Mouse (Mus musculus): Measurements from ENCODE around the gene Krt84. TPM values are rescaled to one million over a fixed set of nuclear protein-coding genes. Genes with fewer than 3 reads are reported as not detected.

Gene Krt84
- not detected for polyA plus RNA-seq (2015; fragmentation: Illumina TruSeq; extraction: RNeasy Lipid Tissue Mini Kit (QIAGEN cat#74804); ENCODE audit: insufficient read depth, low replicate concordance)

DNA sequence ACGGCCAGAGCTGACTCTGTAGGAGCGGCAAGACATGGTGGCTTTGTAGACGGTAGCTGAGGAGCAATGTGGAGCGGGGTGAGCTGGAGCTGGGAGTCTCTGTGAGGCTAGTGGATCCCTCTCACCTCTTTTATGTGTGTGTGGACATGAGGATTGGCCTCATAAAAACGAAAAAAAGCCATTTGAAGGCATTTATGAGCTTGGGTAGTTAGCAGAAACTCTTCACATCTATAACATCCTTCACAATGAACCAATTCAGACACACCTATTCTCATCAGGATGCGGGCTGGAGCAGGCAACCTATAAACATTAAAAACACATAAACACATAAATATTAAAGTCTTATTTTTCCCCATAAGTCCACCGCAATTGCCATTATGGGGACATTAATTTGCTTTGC lies at the start of gene Krt84:
Gene Krt84, minus strand, starts transcription at position 101 of the 400 bp plus-strand sequence.

DNA sequence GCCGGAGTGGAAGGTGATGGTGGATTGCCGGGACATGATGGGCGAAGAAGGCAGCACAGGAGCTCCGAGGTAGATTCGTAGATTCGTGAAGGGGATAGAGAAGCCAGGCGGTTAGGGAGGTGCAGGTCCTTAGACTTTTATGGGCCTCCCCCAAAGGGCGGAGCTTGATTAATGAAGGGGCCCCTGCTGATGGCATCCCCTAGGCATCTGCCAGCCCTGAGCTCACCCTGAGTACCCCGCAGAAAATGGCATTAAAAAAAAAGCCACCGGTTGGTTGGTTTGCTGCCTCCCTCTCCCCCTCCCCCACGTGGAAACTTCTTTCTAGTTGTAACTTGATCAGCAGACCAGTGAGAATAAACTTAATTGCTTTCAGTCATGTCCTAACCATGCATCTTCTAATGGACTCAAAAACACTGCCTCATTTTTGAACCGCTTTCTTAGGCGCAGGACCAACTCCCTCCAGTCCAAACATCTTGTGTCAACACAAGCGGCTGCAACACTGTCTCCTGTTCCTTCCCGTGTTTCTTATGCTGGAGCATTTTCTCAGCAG lies 41.3 kb upstream of the Krt84 start, which contains the start of gene Krt75:
Gene Krt75, minus strand, starts transcription at position 109 of the 550 bp plus-strand sequence.

DNA sequence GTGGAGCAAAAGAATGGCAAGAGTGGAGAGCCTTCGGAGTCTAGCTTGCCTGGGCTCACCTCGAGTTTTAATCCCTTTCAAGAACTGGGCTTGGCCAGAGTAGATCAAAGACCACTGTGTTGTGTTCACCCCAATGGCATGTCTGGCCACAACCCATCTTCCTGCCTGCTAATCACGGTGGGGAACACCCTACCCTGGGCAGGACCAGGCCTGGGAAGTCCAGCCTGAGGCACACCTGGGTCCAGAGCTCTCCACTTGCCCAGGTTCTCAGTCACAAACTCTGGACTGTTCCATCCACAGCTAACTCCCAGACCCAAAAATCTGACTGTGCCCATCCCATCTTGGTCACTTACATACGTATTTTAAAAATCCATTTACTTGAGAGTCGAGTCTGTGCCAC lies 30.2 kb upstream of the Krt84 start, which contains the start of gene Krt90:
Gene Krt90, minus strand, starts transcription at position 101 of the 400 bp plus-strand sequence.

DNA sequence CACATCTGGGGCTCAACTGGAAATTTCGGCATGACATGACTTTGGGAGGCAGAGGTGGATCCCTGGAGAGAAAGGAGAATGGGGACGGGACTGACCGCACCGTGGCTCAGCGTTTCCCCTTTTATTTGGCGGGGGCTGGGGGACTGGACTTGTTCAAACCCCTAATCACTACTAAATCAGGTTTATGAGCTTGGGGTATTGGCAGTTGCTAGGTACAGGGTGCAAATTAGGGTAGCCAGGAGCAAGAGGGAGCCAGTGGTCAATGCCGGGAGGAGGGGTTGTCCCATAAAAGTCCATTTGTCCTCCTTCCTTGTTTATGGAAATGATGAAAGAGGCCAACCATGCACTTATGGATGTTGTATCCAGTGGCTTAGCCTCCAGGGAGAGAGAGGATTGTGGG lies 17.9 kb upstream of the Krt84 start, which contains the start of gene Krt82:
Gene Krt82, minus strand, starts transcription at position 101 of the 400 bp plus-strand sequence.

DNA sequence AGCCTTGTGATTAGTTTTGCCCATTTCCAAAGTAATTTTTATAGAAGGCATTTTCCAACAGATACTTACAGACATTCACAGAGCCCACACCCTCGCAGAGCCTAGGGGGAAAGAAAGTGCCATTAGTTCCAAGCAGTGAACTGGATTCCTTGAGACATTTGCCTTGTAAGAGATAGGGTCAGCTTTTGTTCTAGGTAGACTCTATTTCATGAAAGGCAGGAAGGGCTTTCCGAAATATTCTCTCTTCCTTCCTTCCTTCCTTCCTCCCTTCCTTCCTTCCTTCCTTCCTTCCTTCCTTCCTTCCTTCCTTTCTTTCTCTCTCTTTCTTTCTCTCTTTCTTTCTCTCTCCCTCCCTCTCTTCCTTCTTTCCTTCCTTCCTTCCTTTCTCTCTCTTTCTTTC lies 15.5 kb downstream of the Krt84 start, which contains the start of gene Gm49425:
Gene Gm49425, minus strand, starts transcription at position 101 of the 400 bp plus-strand sequence.

DNA sequence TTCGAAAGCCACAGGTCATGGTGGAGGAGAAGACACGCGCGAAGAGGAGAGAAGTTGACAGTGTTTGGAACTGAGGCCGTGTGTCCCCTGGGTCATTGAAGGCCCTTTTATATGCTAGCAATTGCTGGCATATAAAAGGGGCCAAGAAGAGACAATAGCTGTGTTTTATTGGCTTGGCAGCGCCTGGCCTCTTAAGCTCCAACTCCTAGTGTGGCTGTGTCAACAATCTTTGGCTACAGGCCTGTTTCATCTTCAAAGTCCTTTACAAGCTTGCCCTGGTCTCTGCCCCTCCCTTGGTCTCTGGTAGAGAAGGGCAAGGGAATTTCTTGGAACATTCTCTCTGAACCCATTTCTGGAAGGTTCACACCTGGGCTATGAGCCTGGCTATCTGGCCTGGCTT lies 41.2 kb downstream of the Krt84 start, which contains the start of gene Krt83:
Gene Krt83, minus strand, starts transcription at position 82 of the 400 bp plus-strand sequence.

Other genes starting within 250 kb of the Krt84 start
- gene Atg101, start 248.5 kb downstream of the Krt84 start, polyA plus RNA-seq (2015; fragmentation: Illumina TruSeq; extraction: RNeasy Lipid Tissue Mini Kit (QIAGEN cat#74804); ENCODE audit: insufficient read depth, low replicate concordance): 6.4 TPM
- gene 6030408B16Rik, start 239.6 kb downstream of the Krt84 start, polyA plus RNA-seq (2015; fragmentation: Illumina TruSeq; extraction: RNeasy Lipid Tissue Mini Kit (QIAGEN cat#74804); ENCODE audit: insufficient read depth, low replicate concordance): not detected
- gene Krt80, start 162.7 kb downstream of the Krt84 start, polyA plus RNA-seq (2015; fragmentation: Illumina TruSeq; extraction: RNeasy Lipid Tissue Mini Kit (QIAGEN cat#74804); ENCODE audit: insufficient read depth, low replicate concordance): 6.9 TPM
- 1.7 TPM for gene Krt7, start 121.8 kb downstream of the Krt84 start, polyA plus RNA-seq (2015; fragmentation: Illumina TruSeq; extraction: RNeasy Lipid Tissue Mini Kit (QIAGEN cat#74804); ENCODE audit: insufficient read depth, low replicate concordance)
- gene Krt87, start 94.0 kb downstream of the Krt84 start, polyA plus RNA-seq (2015; fragmentation: Illumina TruSeq; extraction: RNeasy Lipid Tissue Mini Kit (QIAGEN cat#74804); ENCODE audit: insufficient read depth, low replicate concordance): not detected
- gene Krt88, start 85.1 kb downstream of the Krt84 start, polyA plus RNA-seq (2015; fragmentation: Illumina TruSeq; extraction: RNeasy Lipid Tissue Mini Kit (QIAGEN cat#74804); ENCODE audit: insufficient read depth, low replicate concordance): not detected
- gene Krt81, start 69.1 kb downstream of the Krt84 start, polyA plus RNA-seq (2015; fragmentation: Illumina TruSeq; extraction: RNeasy Lipid Tissue Mini Kit (QIAGEN cat#74804); ENCODE audit: insufficient read depth, low replicate concordance): not detected
- not detected for gene Krt86, start 59.3 kb downstream of the Krt84 start, polyA plus RNA-seq (2015; fragmentation: Illumina TruSeq; extraction: RNeasy Lipid Tissue Mini Kit (QIAGEN cat#74804); ENCODE audit: insufficient read depth, low replicate concordance)
- gene Krt83, start 41.3 kb downstream of the Krt84 start, polyA plus RNA-seq (2015; fragmentation: Illumina TruSeq; extraction: RNeasy Lipid Tissue Mini Kit (QIAGEN cat#74804); ENCODE audit: insufficient read depth, low replicate concordance): not detected
- gene Gm49425, start 15.6 kb downstream of the Krt84 start, polyA plus RNA-seq (2015; fragmentation: Illumina TruSeq; extraction: RNeasy Lipid Tissue Mini Kit (QIAGEN cat#74804); ENCODE audit: insufficient read depth, low replicate concordance): not detected
- gene Krt82, start 17.8 kb upstream of the Krt84 start, polyA plus RNA-seq (2015; fragmentation: Illumina TruSeq; extraction: RNeasy Lipid Tissue Mini Kit (QIAGEN cat#74804); ENCODE audit: insufficient read depth, low replicate concordance): not detected
- not detected for gene Krt90, start 30.1 kb upstream of the Krt84 start, polyA plus RNA-seq (2015; fragmentation: Illumina TruSeq; extraction: RNeasy Lipid Tissue Mini Kit (QIAGEN cat#74804); ENCODE audit: insufficient read depth, low replicate concordance)
- gene Krt75, start 41.1 kb upstream of the Krt84 start, polyA plus RNA-seq (2015; fragmentation: Illumina TruSeq; extraction: RNeasy Lipid Tissue Mini Kit (QIAGEN cat#74804); ENCODE audit: insufficient read depth, low replicate concordance): not detected
- not detected for gene Gm5414, start 95.4 kb upstream of the Krt84 start, polyA plus RNA-seq (2015; fragmentation: Illumina TruSeq; extraction: RNeasy Lipid Tissue Mini Kit (QIAGEN cat#74804); ENCODE audit: insufficient read depth, low replicate concordance)
- not detected for gene Gm5478, start 114.6 kb upstream of the Krt84 start, polyA plus RNA-seq (2015; fragmentation: Illumina TruSeq; extraction: RNeasy Lipid Tissue Mini Kit (QIAGEN cat#74804); ENCODE audit: insufficient read depth, low replicate concordance)
- not detected for gene Krt6b, start 147.5 kb upstream of the Krt84 start, polyA plus RNA-seq (2015; fragmentation: Illumina TruSeq; extraction: RNeasy Lipid Tissue Mini Kit (QIAGEN cat#74804); ENCODE audit: insufficient read depth, low replicate concordance)
- gene Krt6a, start 161.5 kb upstream of the Krt84 start, polyA plus RNA-seq (2015; fragmentation: Illumina TruSeq; extraction: RNeasy Lipid Tissue Mini Kit (QIAGEN cat#74804); ENCODE audit: insufficient read depth, low replicate concordance): not detected
- gene Krt5, start 180.1 kb upstream of the Krt84 start, polyA plus RNA-seq (2015; fragmentation: Illumina TruSeq; extraction: RNeasy Lipid Tissue Mini Kit (QIAGEN cat#74804); ENCODE audit: insufficient read depth, low replicate concordance): not detected
- not detected for gene Krt71, start 210.3 kb upstream of the Krt84 start, polyA plus RNA-seq (2015; fragmentation: Illumina TruSeq; extraction: RNeasy Lipid Tissue Mini Kit (QIAGEN cat#74804); ENCODE audit: insufficient read depth, low replicate concordance)

All from spleen, adult 10 weeks (tissue).